Mouse (Mus musculus) CD4-positive, CD25-positive, alpha-beta regulatory T cell, adult 4 months (primary cell): ENCODE measurements around the gene Fbxl13. TPM values are rescaled to one million over a fixed set of nuclear protein-coding genes. Genes with fewer than 3 reads are reported as not detected.
"Not testable (repeated sequence)": the region's sequence is repeated elsewhere in the genome, so short reads cannot be mapped to it uniquely, and the experiment has no call there.

Experiments
- ATAC-seq: one replicate; pipeline ENCODE4 v1.8.0; 2017
- polyA plus RNA-seq, 2 experiments: library from polyadenylated mRNA; unstranded; fragments of 100-300 nt; shearing (Covaris generic); gene quantifications; one replicate each; pipeline ENCODE4 v1.2.1; 2017

The Fbxl13 gene
- polyA plus RNA-seq, 2 experiments from 2014 or later: not detected

GRCm38 (mm10) chr5:21656912-21657311 lies 11.5 kb upstream of the Fbxl13 start:
- ATAC-seq: no peak

- ATAC-seq: no peak
Measured at GRCm38 (mm10) chr5:21651885-21652612, 6.6 kb upstream of the Fbxl13 start.

- no peak for ATAC-seq
Measured at GRCm38 (mm10) chr5:21650736-21651135, 5.3 kb upstream of the Fbxl13 start.

GRCm38 (mm10) chr5:21646133-21646491 lies 678 bp upstream of the Fbxl13 start:
- ATAC-seq: no peak

- peak; percentile 6 for ATAC-seq
Measured at GRCm38 (mm10) chr5:21644891-21645438, 469 bp downstream of the Fbxl13 start.

GRCm38 (mm10) chr5:21643606-21644005 lies 1.8 kb downstream of the Fbxl13 start:
- no peak for ATAC-seq

- no peak for ATAC-seq
Measured at GRCm38 (mm10) chr5:21640961-21641360, 4.5 kb downstream of the Fbxl13 start.

GRCm38 (mm10) chr5:21625916-21626315 lies 19.5 kb downstream of the Fbxl13 start:
- ATAC-seq: no peak

- no peak for ATAC-seq
Measured at GRCm38 (mm10) chr5:21616450-21617009, 28.9 kb downstream of the Fbxl13 start.

GRCm38 (mm10) chr5:21614299-21614698 lies 31.1 kb downstream of the Fbxl13 start:
- not testable (repeated sequence) for ATAC-seq

GRCm38 (mm10) chr5:21610996-21611395 lies 34.4 kb downstream of the Fbxl13 start:
- no peak for ATAC-seq

- no peak for ATAC-seq
Measured at GRCm38 (mm10) chr5:21608311-21609304, 36.8 kb downstream of the Fbxl13 start.

GRCm38 (mm10) chr5:21605936-21606335 lies 39.5 kb downstream of the Fbxl13 start:
- ATAC-seq: no peak

- ATAC-seq: no peak
Measured at GRCm38 (mm10) chr5:21599961-21600360, 45.5 kb downstream of the Fbxl13 start.

- not testable (repeated sequence) for ATAC-seq
Measured at GRCm38 (mm10) chr5:21599536-21599935, 45.9 kb downstream of the Fbxl13 start.

GRCm38 (mm10) chr5:21593201-21593709 lies 52.2 kb downstream of the Fbxl13 start:
- ATAC-seq: no peak

GRCm38 (mm10) chr5:21592106-21592505 lies 53.3 kb downstream of the Fbxl13 start:
- ATAC-seq: no peak

- ATAC-seq: no peak
Measured at GRCm38 (mm10) chr5:21588220-21588619, 57.2 kb downstream of the Fbxl13 start.

- no peak for ATAC-seq
Measured at GRCm38 (mm10) chr5:21587683-21588082, 57.8 kb downstream of the Fbxl13 start.

GRCm38 (mm10) chr5:21586763-21587162 lies 58.7 kb downstream of the Fbxl13 start:
- no peak for ATAC-seq

GRCm38 (mm10) chr5:21578136-21578535 lies 67.3 kb downstream of the Fbxl13 start:
- ATAC-seq: no peak

- ATAC-seq: no peak
Measured at GRCm38 (mm10) chr5:21575210-21575550, 70.3 kb downstream of the Fbxl13 start.
